Mouse (Mus musculus) mature B cell (primary cell): ENCODE measurements around the gene 6030468B19Rik.

Source experiments
- in situ Hi-C: fragments of 300-500 bp; cut with MboI; formaldehyde crosslinking; loops from 2 replicates; pipeline ENCODE4 v1.14.3; 2019

6030468B19Rik gene

DNA sequence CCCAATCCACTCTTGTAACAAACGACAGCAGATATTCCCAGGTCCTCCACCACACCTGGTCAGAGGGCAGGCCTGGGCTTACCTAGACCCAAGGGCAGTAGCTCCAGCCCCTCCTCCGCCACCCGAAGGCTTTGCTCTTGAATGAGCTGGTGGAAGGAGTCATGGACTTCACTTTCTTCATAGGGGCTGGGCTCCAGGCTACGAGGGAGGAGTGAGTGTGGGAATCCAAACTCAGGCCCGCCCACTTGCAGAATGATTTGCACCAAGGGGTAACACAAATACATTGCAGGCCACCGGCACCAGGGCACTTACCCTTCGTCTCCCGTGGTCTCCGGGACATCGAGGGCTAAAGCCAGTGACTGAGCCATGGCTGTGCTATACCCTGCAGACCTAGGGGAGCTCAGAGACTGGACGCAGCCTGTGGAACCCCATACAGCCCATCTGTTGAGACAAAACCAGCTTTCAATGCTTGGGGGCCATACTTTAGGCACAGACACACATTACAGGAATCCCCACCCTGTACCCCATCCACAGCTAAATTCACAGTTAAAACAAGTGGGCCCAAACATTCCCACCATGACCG is 18.5 kb upstream of the 6030468B19Rik start:
- in situ Hi-C loops = no loop called here

GRCm38 (mm10) chr11:117779434-117780198 is 17.8 kb upstream of the 6030468B19Rik start:
- in situ Hi-C loops = no loop called here

- in situ Hi-C loops = no loop called here
Observed at GRCm38 (mm10) chr11:117780199-117780515, 17.3 kb upstream of the 6030468B19Rik start.

DNA sequence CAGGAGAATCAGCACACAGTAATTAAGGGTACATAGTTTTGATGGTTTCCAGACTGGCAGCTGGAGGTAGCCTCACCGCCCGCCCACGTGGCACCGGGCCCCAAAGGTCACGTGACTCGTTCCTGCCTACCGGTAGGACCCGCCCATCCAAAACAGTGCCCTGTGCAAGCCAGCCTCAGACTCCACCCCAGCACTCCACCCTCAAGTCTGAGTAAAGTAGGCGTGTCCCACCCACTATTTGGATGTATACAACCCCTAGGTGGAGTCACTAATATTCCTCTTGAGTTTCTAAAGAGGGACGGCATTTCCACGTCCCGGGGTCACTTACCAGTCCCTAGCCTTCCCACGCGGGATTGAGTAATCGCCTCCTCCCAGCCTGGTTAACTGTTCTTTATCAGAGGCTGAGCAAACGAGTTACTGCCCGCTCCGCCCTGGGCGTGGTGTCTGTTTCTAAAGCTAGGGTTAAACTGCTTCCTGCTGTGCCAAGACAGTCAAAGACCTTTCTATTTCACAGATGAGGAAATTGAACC is 16.8 kb upstream of the 6030468B19Rik start:
- in situ Hi-C loops = no loop called here

- in situ Hi-C loops = no loop called here
Observed at GRCm38 (mm10) chr11:117781199-117781821, 16.1 kb upstream of the 6030468B19Rik start.

- in situ Hi-C loops = no loop called here
Observed at GRCm38 (mm10) chr11:117781993-117782704, 15.3 kb upstream of the 6030468B19Rik start, which contains the start of the genes Tmc8 and Tmc6. TSS of gene Tmc8 (plus strand) at chr11:117782076. TSS of gene Tmc6 (minus strand) at chr11:117782198.

GRCm38 (mm10) chr11:117782705-117783034 is 14.8 kb upstream of the 6030468B19Rik start:
- in situ Hi-C loops = no loop called here

- in situ Hi-C loops = no loop called here
Observed at GRCm38 (mm10) chr11:117783089-117783488, 14.4 kb upstream of the 6030468B19Rik start.

GRCm38 (mm10) chr11:117783683-117784309 is 13.7 kb upstream of the 6030468B19Rik start:
- in situ Hi-C loops = no loop called here

GRCm38 (mm10) chr11:117786294-117786693 is 11.2 kb upstream of the 6030468B19Rik start:
- in situ Hi-C loops = loop anchor here (5.0 kb wide), 1 partner anchor 74 kb away; no protein-coding TSS in a partner anchor

DNA sequence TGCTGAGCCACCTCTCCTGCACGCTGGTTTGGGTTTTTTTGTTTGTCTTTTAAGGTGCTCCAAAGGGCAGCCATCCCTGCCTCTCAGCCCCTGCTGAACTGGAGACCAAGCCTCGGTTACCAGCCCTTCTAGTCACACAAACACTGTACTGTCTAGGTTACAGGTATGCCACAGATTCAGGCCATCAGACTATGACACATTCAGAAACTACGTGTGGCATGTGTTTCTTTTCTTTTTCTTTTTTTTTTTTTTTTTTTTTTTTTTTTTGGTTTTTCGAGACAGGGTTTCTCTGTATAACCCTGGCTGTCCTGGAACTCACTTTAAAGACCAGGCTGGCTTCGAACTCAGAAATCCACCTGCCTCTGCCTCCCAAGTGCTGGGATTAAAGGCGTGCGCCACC is 9.0 kb upstream of the 6030468B19Rik start:
- in situ Hi-C loops = loop anchor here (5.0 kb wide), 1 partner anchor 76 kb away; no protein-coding TSS in a partner anchor

DNA sequence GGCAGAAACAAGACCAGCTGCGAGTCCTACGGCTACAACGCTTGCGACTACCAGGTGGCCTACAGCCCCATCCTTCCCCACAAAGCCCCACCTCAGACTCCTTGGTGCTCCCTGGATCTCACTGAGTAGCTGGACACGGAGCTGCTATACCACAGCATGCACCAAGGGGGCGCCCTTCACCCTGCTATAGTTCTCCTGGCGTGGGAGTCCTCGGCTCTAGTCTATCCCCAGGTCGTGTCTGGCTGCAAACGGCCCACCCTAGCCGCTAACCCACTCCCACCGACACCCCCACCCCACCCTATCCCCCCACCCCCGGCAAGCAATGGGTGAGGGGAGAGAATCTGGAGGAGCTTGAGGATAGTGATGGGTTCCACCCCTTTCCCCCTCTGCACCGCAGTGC is 7.2 kb upstream of the 6030468B19Rik start:
- in situ Hi-C loops = loop anchor here (5.0 kb wide), 1 partner anchor 37 kb away; the partner anchor contains the start of genes Afmid and Tk1

GRCm38 (mm10) chr11:117790703-117791440 is 6.6 kb upstream of the 6030468B19Rik start:
- in situ Hi-C loops = loop anchor here (5.0 kb wide), 1 partner anchor 36 kb away; the partner anchor contains the start of genes Afmid and Tk1

- in situ Hi-C loops = loop anchor here (5.0 kb wide), 1 partner anchor 36 kb away; the partner anchor contains the start of genes Afmid and Tk1
Observed at GRCm38 (mm10) chr11:117791441-117791761, 6.1 kb upstream of the 6030468B19Rik start.

GRCm38 (mm10) chr11:117792281-117792888 is 5.1 kb upstream of the 6030468B19Rik start:
- in situ Hi-C loops = loop anchor here (5.0 kb wide), 1 partner anchor 35 kb away; the partner anchor contains the start of genes Afmid and Tk1

DNA sequence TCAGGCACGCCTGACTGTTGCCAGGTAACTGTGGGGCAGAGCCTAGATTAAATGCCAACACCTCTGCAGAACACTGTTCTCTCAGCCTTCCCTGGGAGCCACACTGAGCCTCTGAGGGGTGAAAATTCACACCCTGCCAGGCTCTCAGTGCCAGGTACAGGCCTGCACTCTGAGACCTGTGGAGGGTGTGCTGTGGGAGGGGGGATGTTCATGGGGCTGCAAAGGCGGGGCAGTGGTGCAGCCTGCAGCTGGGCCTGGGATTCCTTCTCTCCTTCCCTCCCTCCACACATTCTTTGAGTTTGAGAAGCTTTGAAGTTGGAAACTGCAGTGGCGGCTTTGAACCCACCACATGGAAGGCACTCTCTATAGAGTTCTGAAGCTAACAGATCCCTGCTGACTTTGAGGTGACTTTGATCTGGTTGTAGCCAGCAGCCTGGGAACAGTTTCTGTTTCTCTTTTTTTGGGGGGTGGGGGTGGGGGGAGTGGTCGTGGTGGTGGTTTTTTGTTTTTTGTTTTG is 3.4 kb upstream of the 6030468B19Rik start:
- in situ Hi-C loops = loop anchor here (5.0 kb wide), 1 partner anchor 33 kb away; the partner anchor contains the start of genes Afmid and Tk1

DNA sequence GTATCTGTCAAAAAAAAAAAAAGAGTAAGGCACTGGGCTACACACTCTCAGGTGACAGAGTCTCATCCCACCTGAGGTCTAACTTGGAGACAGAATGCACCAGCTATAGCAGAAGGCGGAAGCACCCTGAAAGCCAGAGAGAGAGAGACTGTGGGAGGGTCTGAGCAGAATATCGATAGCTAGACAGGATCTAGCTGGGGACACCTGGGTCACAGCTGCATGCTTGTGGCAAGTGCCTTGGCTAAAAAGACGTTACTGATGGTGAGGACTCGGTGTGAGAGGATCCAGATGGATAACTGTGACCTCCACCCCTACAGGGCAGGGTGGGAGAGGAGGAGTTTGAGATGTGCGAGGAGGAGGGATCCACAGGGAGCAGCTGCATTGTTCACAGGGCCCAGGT is 506 bp upstream of the 6030468B19Rik start:
- in situ Hi-C loops = no loop called here

DNA sequence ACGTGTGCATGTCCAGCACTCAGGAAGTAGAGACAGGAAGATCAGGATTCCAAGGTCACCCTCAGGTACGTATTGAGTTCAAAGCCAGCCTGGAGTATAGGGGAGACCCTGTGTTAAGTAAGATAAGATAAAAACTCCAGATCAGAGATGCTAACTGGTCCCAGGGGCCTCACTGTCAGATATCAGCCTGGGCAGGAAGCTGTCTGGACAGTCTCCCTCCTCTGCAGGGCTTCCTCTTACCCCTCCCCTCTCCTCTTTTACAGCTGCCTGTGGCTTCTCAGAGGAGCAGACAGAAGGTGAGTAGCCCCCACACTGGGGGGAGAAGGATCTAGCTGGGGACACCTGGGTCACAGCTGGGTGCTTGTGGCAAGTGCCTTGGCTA is 691 bp downstream of the 6030468B19Rik start:
- in situ Hi-C loops = no loop called here

- in situ Hi-C loops = no loop called here
Observed at GRCm38 (mm10) chr11:117799174-117799573, 1.7 kb downstream of the 6030468B19Rik start.

- in situ Hi-C loops = no loop called here
Observed at GRCm38 (mm10) chr11:117800038-117800437, 2.6 kb downstream of the 6030468B19Rik start.
